Mouse (Mus musculus): ENCODE results near the gene Ncmap. TPM values are rescaled to one million over a fixed set of nuclear protein-coding genes. Genes with fewer than 3 reads are reported as not detected.

The Ncmap gene
- total and polyA plus RNA-seq, 3 experiments = not detected

GRCm38 (mm10) chr4:135429383-135429782, 31.4 kb upstream of the Ncmap start:
- no peak for TF ChIP-seq JUN (IDR thresholded peaks at IDR 0.05; ENCODE audit: insufficient read depth, low read depth, low read length)
- TF ChIP-seq TBP (conservative IDR thresholded peaks at IDR 0.05; ENCODE audit: low read depth, low read length) = no peak
- TF ChIP-seq MAZ (IDR thresholded peaks at IDR 0.05; ENCODE audit: low read depth, low read length) = no peak
- TF ChIP-seq ELF1 (IDR thresholded peaks at IDR 0.05; ENCODE audit: low read depth, low read length) = no peak
- no peak for TF ChIP-seq JUND (conservative IDR thresholded peaks at IDR 0.05; ENCODE audit: low read depth, low read length)
- TF ChIP-seq ZKSCAN1 (IDR thresholded peaks at IDR 0.05; ENCODE audit: borderline replicate concordance, low read depth, low read length) = no peak
- no peak for TF ChIP-seq UBTF (IDR thresholded peaks at IDR 0.05; ENCODE audit: low read depth, low read length)
- no peak for TF ChIP-seq NELFE (IDR thresholded peaks at IDR 0.05; ENCODE audit: low read depth, low read length)
- no peak for TF ChIP-seq MEF2A (IDR thresholded peaks at IDR 0.05; ENCODE audit: borderline replicate concordance, low read depth, low read length)
- Histone ChIP-seq H3K27me3 (replicated peaks) (peaks cover 3% of the 10 kb centered on the region), H3K79me2 (replicated peaks; ENCODE audit: control insufficient read depth, extremely low read depth, insufficient read depth, poor library complexity, severe bottlenecking) (no peaks in the 10 kb centered on the region), H3K4me3 (replicated peaks in 1 of 3; ENCODE audit: low read depth in 2 of 3, low read length in 2 of 3, poor library complexity in 1 of 3) (no peak overlapping the region), H3K9me3 (replicated peaks; ENCODE audit: low read length) (no peaks in the 10 kb centered on the region), H3K27ac (ENCODE audit: insufficient read depth, low read depth) (no peak overlapping the region), H3K4me1 (ENCODE audit: control insufficient read depth in 1 of 2, insufficient read depth in 2 of 2) (peaks cover 0 to 16% of the 10 kb centered on the region in 2 experiments; a peak in 2 of 4 replicates), H3K4me2 (ENCODE audit: insufficient read depth, low read depth, poor library complexity, severe bottlenecking) (no peak overlapping the region), H3K9ac (ENCODE audit: insufficient read depth, low read depth) (no peak overlapping the region), H3K36me3 (replicated peaks in 1 of 2; ENCODE audit: control insufficient read depth in 1 of 2, insufficient read depth in 1 of 2, low read length in 1 of 2) (peaks cover 0 to 4% of the 10 kb centered on the region in 2 experiments)
- dilution Hi-C loops (cut with MboI; ENCODE audit: extremely low pct_ligation_motif_present, extremely low pct_unique_long_range_greater_than_20kb, low sequenced_read_pairs) (no loop called here), in situ Hi-C loops (cut with MboI; ENCODE audit: low pct_ligation_motif_present, low pct_unique_long_range_greater_than_20kb, low sequenced_read_pairs) (no loop called here)
- DNase-seq (ENCODE audit: extremely low read depth) = no peak

GRCm38 (mm10) chr4:135426587-135426986, 28.6 kb upstream of the Ncmap start:
- no peak overlapping the region for H3K9ac ChIP-seq (ENCODE audit: insufficient read depth, low read depth)
- no peaks in the 10 kb centered on the region for H3K27me3 ChIP-seq (replicated peaks)
- dilution Hi-C loops (cut with MboI; ENCODE audit: extremely low pct_ligation_motif_present, extremely low pct_unique_long_range_greater_than_20kb, low sequenced_read_pairs) = no loop called here
- H3K4me3 ChIP-seq (replicated peaks in 1 of 3; ENCODE audit: low read depth in 2 of 3, low read length in 2 of 3, poor library complexity in 1 of 3) = no peak overlapping the region
- H3K4me2 ChIP-seq (ENCODE audit: insufficient read depth, low read depth, poor library complexity, severe bottlenecking) = no peak overlapping the region
- peaks cover 0 to 6% of the 10 kb centered on the region in 2 experiments for H3K36me3 ChIP-seq (replicated peaks in 1 of 2; ENCODE audit: control insufficient read depth in 1 of 2, insufficient read depth in 1 of 2, low read length in 1 of 2)
- DNase-seq (ENCODE audit: extremely low read depth) = no peak
- no peaks in the 10 kb centered on the region for H3K9me3 ChIP-seq (replicated peaks; ENCODE audit: low read length)
- in situ Hi-C loops (cut with MboI; ENCODE audit: low pct_ligation_motif_present, low pct_unique_long_range_greater_than_20kb, low sequenced_read_pairs) = no loop called here
- no peaks in the 10 kb centered on the region for H3K79me2 ChIP-seq (replicated peaks; ENCODE audit: control insufficient read depth, extremely low read depth, insufficient read depth, poor library complexity, severe bottlenecking)
- H3K4me1 ChIP-seq (ENCODE audit: control insufficient read depth in 1 of 2, insufficient read depth in 2 of 2) = peaks cover 0 to 6% of the 10 kb centered on the region in 2 experiments; a peak in 1 of 4 replicates
- TF ChIP-seq ETS1 (conservative IDR thresholded peaks at IDR 0.05; ENCODE audit: low read depth, low read length) = no peak
- no peak for TF ChIP-seq UBTF (IDR thresholded peaks at IDR 0.05; ENCODE audit: low read depth, low read length)
- no peak for TF ChIP-seq MXI1 (IDR thresholded peaks at IDR 0.05; ENCODE audit: low read depth, low read length)
- TF ChIP-seq KAT2A (IDR thresholded peaks at IDR 0.05; ENCODE audit: insufficient replicate concordance, low read length) = no peak
- TF ChIP-seq JUND (conservative IDR thresholded peaks at IDR 0.05; ENCODE audit: low read depth, low read length) = no peak
- no peak for TF ChIP-seq ZC3H11A (IDR thresholded peaks at IDR 0.05; ENCODE audit: low read depth, low read length)
- TF ChIP-seq POLR2AphosphoS2 (IDR thresholded peaks at IDR 0.05; ENCODE audit: low read depth, low read length) = no peak
- no peak for TF ChIP-seq MAZ (IDR thresholded peaks at IDR 0.05; ENCODE audit: low read depth, low read length)
- TF ChIP-seq ELF1 (IDR thresholded peaks at IDR 0.05; ENCODE audit: low read depth, low read length) = no peak
- TF ChIP-seq NELFE (IDR thresholded peaks at IDR 0.05; ENCODE audit: low read depth, low read length) = no peak
- TF ChIP-seq ZKSCAN1 (IDR thresholded peaks at IDR 0.05; ENCODE audit: borderline replicate concordance, low read depth, low read length) = no peak
- no peak for TF ChIP-seq CTCF (conservative IDR thresholded peaks at IDR 0.05 in 1 of 2, IDR thresholded peaks at IDR 0.05 in 1 of 2; ENCODE audit: low read depth in 2 of 2, low read length in 2 of 2)
- TF ChIP-seq PAX5 (IDR thresholded peaks at IDR 0.05; ENCODE audit: low read length) = no peak
- no peak for TF ChIP-seq CHD1 (IDR thresholded peaks at IDR 0.05; ENCODE audit: low read depth, low read length)
- TF ChIP-seq GABPA (IDR thresholded peaks at IDR 0.05; ENCODE audit: insufficient replicate concordance, low read depth, low read length) = no peak
- H3K27ac ChIP-seq (ENCODE audit: insufficient read depth, low read depth) = no peak overlapping the region

All from CH12.LX (cell line).